Mouse (Mus musculus) layer of hippocampus, adult 8-10 months (tissue): ENCODE data around the gene Hoxb4. TPM values are rescaled to one million over a fixed set of nuclear protein-coding genes. Genes with fewer than 3 reads are reported as not detected.

Source experiments
- DNase-seq, 2 experiments: peaks; one replicate each; pipeline ENCODE4 v3.0.0; 2022; ENCODE audit warnings: low spot score in 2 of 2
- total RNA-seq, 4 experiments: library from RNA; stranded (reverse); gene quantifications; 2 replicates each; pipeline ENCODE4 v1.2.4; 2022

Gene Hoxb4
- total RNA-seq, 4 experiments from 2014 or later, result 0.13 TPM; not detected in 3

DNA sequence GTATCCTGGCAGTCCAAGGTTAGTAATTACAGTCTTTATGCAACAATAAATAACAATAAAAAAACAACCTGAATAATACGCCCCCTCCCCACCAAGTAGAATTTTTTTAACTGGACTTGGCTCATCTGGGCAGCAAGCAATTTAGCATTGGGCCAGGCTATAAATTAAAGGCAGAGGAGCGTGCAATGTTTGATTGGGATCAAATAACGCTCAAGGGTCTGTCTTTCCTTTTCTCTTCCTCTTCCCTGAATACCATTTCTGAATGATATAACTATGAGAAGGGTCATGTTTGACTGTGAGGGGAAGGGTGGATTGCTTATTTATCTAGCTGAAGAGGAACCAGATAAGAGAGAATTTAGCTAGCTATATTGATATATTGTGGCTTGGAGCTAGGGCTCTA lies 30.9 kb downstream of the Hoxb4 start:
- no peak for DNase-seq

DNA sequence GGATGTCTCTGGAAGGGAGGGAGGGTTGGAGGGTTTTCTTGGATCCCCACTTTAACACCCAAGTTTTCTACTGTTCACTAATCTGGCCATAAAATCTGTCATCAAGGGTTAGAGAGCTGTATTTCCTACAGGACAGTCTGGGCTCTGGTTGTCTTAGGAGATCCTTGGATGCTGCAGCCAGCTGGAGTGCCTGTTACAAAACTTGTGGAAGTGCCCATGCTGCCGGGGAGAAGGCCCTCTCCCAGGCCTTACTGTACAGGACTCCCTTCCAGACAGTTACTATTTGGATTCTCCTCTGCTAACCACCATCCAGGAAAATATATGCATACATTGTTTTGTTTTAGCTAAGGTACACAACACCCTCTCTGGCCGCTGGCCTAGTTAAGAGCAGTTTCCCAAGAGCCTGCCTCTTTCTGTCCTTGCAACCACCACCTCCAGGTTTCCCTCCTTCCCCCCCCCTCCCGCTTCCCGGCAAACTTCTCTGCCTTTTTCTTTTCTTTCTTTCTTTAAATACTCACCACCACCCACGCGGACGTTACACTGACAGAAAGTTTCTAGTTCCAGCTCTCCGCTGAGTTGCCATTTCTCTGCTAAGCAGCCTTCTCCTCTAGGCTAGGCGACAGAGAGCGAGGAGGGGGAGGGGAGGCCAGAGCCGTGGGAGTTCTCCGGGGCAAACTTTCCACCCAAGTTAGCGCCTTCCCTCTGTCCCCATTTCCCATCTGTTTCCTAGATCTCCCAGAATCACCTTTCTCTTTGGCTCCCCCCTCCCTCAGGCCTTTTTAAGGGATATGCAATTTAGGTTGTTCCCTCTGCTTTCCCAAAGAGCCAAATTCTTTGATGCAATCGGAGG lies 31.6 kb downstream of the Hoxb4 start:
- no peak for DNase-seq

DNA sequence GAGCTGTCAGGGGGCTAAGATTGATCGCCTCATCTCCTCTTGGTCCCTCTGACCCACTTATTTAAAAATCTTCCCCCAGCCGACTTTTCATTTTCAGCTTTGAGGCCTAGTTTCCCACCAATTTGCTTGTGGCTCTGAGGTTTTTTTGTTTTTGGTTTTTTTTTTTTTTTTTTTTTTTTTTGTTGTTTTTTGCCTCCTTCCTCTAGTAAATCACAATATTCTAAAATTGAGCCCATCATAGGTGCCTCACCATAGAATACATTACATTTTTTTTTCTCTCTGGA lies 32.2 kb downstream of the Hoxb4 start, which contains the start of gene Hoxb2:
TSS of gene Hoxb2 (plus strand) at position 185 of the 284 bp plus-strand sequence.
- no peak for DNase-seq

DNA sequence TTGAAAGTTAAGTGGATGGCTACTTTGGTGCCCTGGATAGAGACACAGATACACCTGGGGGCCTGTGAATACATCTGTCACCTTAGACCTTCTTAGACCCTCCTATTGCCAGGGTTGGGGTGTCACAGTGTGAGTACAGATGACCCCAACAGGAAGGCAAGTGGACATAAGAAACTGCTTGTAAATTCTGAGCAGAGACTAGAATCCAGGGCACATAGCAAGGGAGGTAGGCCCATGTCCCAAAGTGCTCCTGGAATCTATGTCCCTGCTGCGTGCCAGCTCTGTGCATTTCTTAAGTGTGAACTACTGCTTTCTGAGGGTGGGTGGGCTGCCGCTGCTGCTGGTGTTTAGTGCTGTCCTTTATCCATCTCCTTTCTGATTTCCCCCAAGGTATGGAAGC lies 32.7 kb downstream of the Hoxb4 start:
- no peak for DNase-seq

DNA sequence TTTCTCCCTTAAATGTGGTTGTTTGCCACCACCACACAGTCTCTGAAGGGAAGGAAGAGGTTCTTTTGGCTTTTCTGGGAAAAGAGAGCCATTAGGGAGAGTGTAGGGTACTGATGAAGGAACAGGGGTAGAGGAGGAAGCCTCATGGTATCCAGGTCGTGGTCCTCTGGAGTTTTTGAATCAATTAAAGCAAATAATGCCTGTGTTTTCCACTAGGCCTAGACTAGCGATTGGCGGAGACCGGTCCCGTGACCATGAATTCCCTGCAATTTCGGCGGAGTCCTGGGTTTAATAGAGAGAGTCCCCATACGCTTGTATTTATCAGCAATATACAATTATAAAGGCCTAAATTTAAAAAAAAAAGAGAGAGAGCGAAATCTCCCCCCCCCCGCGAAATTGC lies 33.2 kb downstream of the Hoxb4 start:
- no peak for DNase-seq

DNA sequence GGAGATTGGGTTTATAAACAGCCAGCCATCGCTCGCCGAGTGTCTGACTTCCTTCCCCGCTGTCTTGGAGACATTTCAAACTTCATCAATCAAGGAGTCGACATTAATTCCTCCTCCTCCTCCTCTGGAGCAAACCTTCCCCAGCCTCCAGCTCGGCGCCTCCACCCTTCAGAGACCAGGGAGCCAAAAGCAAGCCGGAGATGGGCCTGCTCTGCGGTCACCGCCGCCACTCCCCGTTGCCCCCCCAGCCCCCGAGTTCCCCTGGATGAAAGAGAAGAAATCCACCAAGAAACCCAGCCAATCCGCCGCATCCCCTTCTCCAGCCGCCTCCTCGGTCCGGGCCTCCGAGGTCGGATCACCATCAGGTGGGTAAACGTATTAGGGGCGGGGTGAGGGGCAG lies 33.8 kb downstream of the Hoxb4 start:
- DNase-seq, result no peak

DNA sequence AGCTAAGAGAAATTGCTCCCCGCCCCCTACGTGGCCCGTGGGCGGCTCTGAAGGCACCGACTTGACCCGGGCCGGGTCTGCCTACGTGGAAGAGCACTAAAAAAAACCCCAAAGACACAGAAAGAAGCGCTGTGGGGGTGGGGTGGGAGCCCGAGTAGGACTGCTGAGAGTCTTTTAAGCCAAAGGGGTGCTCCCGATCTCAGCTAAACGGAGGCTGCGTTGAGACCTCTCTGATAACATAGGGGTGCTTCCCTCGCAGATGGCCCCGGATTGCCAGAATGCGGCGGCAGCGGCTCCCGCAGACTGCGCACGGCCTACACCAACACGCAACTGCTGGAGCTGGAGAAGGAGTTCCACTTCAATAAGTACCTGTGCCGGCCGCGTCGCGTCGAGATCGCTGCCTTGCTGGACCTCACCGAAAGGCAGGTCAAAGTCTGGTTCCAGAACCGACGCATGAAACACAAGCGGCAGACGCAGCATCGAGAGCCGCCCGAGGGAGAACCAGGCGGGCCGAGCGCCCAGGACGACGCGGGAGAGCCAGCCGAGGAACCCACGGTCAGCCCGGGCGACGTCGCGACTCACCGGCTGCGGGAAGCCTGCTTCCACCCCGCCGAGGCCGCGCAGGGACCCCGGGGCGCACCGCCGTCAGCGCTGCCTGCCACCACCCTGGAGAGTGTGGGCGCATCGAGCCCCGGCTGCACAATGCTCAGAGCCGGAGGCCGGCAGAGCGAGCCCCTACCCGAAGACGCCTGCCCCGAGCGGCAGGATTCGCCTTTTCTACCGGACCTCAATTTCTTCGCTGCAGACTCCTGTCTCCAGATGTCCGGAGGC lies 34.8 kb downstream of the Hoxb4 start:
- DNase-seq, result no peak

DNA sequence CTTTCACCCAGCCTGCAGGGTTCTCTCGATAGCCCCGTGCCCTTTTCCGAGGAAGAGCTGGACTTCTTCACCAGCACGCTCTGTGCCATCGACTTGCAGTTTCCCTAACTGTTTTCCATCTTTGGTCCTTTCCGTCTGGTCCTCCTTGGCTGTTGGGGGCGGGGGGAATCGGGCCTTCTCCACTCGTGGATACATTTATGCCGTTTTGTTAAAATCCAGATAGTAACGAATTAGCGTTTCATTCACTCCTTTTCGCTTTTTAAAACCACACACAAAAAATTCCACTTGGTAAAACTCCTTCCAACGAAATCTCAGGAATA lies 35.4 kb downstream of the Hoxb4 start:
- no peak for DNase-seq

DNA sequence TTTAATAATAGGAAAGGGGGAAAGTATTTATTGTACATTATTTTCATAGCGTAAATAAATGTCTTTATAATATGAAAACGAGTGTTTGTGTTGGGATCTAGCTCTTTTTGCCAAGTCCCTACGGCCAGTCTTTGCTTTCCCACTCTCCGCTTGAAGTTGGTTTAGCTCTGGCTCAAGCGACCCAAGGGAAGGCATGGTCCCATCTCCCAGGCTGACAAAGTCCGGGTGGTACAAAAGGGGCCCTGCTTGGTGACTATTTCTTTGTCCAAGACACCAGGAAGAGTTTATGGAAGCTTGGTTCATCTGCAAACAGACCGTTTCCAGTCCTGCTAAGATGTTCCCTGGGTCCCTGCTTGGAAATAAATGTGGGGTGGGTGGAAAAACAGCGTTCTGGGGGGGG lies 35.9 kb downstream of the Hoxb4 start:
- no peak for DNase-seq

DNA sequence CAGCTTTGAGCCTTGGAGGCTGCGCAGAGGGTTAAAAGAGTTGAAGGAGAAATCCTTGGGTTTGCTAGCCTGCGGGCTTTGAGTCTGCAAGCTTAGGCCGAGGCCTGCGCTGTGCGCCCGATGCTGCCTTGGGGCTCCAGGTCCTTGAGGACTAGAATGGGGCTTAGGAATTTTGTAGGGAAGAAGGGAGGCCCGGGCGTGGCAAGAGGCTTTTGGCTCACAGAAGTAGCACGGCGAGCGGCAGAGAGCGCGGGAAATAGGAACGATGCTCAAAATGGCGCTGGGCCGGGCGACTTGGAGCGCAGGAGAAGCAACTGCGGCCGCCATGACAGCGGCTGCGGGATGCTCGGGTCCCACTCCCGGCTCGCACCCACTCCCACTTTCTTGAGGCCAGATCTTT lies 36.3 kb downstream of the Hoxb4 start:
- no peak for DNase-seq

DNA sequence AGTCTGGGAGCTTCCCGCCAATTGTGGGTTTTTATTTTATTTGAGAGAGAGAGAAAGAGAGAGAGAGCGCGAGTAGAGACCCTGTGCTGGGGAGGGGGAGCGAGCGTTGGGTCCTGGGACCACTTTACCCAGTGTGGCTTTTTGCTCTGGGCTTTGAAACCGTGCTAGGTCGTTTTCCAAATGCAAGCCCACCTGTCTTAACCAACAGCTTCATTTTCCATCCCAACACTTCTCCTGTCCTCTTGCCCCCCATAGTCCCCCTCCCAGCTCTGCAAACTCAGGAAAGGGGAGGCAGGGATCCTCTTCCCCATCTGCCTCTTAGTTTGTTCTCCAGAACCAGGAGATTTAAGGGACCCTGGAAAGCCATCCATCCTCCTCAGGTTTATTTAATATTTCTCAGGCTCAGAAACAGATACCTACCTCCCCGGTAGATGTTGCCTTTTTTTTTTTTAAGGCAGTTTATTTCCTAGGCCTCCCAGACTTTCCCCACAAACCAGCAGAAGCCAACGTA lies 36.8 kb downstream of the Hoxb4 start:
- no peak for DNase-seq

DNA sequence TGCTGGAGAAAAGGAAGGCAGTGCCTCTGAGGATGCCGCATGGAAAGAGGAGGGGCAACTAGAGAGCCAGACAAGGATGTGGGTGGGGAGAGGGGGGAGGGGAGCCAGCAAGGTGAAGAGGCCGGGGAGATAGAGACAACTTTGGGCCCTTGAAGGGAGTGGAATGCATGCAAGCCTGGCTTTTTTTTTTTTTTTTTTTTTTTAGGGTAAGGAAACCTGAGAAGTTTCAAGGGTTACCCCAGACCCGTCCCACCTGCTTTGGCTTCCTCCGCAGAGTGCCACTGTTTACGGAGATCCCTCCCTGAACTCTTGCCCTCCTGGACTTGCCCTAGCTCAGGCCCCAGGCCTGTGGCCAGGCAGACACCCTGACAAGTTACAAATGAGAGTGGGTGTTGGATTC lies 45.7 kb downstream of the Hoxb4 start:
- no peak for DNase-seq

DNA sequence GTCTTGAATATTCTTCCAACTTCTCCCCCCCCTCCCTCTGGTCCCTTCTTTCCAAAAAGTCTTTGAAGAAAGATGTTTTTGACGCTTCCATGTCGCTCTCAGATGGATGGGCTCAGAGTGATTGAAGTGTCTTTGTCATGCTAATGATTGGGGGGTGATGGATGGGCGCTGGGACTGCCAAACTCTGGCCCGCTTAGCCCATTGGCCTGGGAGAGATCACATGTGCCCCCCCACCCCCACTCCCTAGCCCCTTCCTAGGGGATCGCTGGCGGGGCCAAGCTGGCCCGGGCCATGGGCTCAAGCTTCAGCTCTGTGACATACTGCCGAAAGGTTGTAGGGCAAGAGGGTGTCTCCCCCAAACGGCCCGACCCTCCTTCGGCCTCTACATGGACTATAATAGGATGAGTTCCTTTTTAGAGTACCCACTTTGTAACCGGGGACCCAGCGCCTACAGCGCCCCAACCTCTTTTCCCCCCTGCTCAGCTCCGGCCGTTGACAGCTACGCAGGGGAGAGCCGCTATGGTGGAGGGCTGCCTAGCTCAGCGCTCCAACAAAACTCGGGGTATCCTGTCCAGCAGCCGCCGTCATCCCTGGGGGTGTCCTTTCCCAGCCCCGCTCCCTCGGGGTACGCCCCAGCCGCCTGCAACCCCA lies 47.5 kb downstream of the Hoxb4 start, which contains the start of gene Hoxb1:
TSS of gene Hoxb1 (plus strand) at position 312 of the 651 bp plus-strand sequence.
- DNase-seq, result no peak

DNA sequence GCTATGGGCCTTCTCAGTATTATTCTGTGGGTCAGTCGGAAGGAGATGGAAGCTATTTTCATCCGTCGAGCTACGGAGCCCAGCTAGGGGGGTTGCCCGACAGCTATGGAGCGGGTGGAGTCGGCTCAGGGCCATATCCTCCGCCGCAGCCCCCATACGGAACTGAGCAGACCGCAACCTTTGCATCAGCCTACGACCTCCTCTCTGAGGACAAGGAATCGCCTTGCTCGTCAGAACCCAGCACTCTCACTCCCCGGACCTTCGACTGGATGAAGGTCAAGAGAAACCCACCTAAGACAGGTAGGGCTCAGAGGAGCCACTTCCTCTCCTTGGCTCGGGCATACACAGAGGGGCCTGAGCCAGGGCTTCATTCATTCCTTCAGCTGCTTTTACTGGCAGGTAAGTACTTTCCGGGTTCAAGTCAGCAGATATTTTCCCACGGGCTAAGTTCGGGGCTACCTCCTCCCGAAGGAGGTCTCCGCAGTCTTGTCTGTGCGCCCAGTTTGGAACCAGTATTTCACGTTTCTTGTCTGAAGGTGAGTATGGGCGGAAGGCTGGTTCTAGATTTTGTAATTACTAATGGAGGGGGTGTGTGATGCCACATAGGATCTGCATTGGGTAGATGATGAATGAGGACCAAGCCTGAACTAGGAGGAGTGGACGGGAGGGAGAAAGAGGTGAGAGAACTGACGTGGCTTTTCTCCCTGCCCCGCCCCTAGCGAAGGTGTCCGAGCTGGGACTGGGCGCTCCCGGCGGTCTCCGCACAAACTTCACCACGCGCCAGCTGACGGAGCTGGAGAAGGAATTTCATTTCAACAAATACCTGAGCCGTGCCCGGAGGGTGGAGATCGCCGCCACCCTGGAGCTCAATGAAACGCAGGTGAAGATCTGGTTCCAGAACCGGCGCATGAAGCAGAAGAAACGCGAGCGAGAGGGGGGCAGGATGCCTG lies 48.3 kb downstream of the Hoxb4 start:
- no peak for DNase-seq

DNA sequence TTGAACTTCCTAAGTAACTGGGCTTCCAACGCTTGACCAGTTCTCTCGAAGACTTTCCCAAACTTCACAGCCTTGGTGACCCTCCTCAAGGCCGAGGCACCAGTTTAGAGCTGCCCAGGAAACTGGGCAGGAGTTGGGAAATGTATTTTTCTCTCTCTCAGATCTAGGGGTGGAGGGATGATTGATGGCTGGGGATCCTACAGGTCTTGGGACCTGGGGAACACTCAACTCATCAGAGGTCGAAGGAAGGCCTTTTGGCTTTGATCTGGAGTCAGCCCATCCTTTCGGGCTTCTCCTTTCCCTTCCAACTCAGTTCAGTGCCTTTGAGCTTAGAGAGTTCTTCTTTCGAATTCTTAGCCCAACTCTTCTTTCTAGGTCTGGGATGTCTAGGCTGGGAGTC lies 49.1 kb downstream of the Hoxb4 start:
- no peak for DNase-seq

DNA sequence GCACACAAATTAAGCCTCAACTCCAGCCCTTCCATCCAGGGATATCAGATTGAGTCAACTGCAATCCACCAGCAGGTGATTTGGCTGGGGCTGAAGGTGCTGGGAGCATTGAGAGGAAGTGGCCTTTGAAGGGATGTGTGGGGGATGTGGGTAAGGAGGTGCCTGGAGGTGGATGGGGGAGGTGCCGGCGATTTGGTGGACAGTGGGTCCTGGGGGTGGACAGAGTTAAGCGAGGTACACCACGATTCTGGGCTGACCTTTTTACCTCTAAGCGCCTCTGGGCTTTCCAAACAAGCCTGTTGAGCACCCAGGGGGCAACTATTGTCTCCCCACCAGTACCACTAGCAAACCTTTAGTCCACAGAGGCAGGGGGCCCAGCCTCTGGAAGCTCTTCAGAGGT lies 50.6 kb downstream of the Hoxb4 start:
- DNase-seq, result no peak

DNA sequence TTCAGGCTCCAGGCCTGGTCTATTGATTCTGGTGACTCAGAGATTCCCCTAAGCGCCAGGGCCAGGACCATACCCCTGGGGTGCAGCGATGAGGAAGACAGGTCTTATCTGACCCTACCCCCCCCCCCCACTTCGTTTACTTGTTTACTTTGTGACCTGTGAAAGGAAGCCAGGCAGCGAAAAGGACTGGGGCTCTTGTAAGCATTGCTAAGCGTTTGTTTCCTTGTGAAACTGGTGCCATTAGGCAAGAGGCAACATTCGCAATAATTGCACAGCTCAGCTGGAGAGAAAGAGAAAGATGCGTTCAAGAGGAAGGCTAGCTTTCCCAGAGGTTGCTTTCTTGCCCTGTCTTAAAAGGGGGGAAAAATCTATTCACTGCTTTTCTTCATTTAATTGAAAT lies 51.1 kb downstream of the Hoxb4 start:
- no peak for DNase-seq
